Mouse (Mus musculus): ENCODE data around the gene Ets2. TPM values are rescaled to one million over a fixed set of nuclear protein-coding genes. Genes with fewer than 3 reads are reported as not detected.
A peak's percentile ranks its signal among the peaks of the same experiment; 100 is the strongest.

The Ets2 gene
- total RNA-seq (2021) = 10 to 100 TPM; 40.0 to 40.6 TPM
- long read RNA-seq, transcript Ets2-201 (10 exons, 3,890 nt) = major isoform, 5 of 10 reads
- long read RNA-seq, partial matches to known transcripts = 0 of 10 reads
- long read RNA-seq, other reads (novel, unspliced or antisense) = 1 of 10 reads

- peak; percentile 91 to 94 for DNase-seq (ENCODE audit: low spot score in 2 of 2)
These were observed at the start of gene Ets2 for GRCm38 (mm10) chr16:95701802-95702561. TSS of gene Ets2 (plus strand) at chr16:95702075.

- no peak for DNase-seq (ENCODE audit: low spot score in 2 of 2)
These were observed 47.7 kb upstream of the Ets2 start for GRCm38 (mm10) chr16:95654204-95654611.

GRCm38 (mm10) chr16:95656535-95656934 is 45.3 kb upstream of the Ets2 start:
- no peak for DNase-seq (ENCODE audit: low spot score in 2 of 2)

- DNase-seq (ENCODE audit: low spot score in 2 of 2) = no peak
These were observed 44.7 kb upstream of the Ets2 start for GRCm38 (mm10) chr16:95657187-95657586.

GRCm38 (mm10) chr16:95657756-95658155 is 44.1 kb upstream of the Ets2 start:
- no peak for DNase-seq (ENCODE audit: low spot score in 2 of 2)

- DNase-seq (ENCODE audit: low spot score in 2 of 2) = no peak
These were observed 42.9 kb upstream of the Ets2 start for GRCm38 (mm10) chr16:95658836-95659430.

- no peak for DNase-seq (ENCODE audit: low spot score in 2 of 2)
These were observed 42.4 kb upstream of the Ets2 start for GRCm38 (mm10) chr16:95659461-95659860.

GRCm38 (mm10) chr16:95660909-95661308 is 41.0 kb upstream of the Ets2 start:
- DNase-seq (ENCODE audit: low spot score in 2 of 2) = no peak

GRCm38 (mm10) chr16:95665472-95666131 is 36.3 kb upstream of the Ets2 start:
- no peak for DNase-seq (ENCODE audit: low spot score in 2 of 2)

- DNase-seq (ENCODE audit: low spot score in 2 of 2) = no peak
These were observed 35.6 kb upstream of the Ets2 start for GRCm38 (mm10) chr16:95666288-95666687.

GRCm38 (mm10) chr16:95667395-95668150 is 34.3 kb upstream of the Ets2 start:
- DNase-seq (ENCODE audit: low spot score in 2 of 2) = no peak

GRCm38 (mm10) chr16:95668151-95668993 is 33.5 kb upstream of the Ets2 start:
- DNase-seq (ENCODE audit: low spot score in 2 of 2) = no peak

- no peak for DNase-seq (ENCODE audit: low spot score in 2 of 2)
These were observed 27.4 kb upstream of the Ets2 start for GRCm38 (mm10) chr16:95674452-95674921.

GRCm38 (mm10) chr16:95675212-95675611 is 26.7 kb upstream of the Ets2 start:
- no peak for DNase-seq (ENCODE audit: low spot score in 2 of 2)

GRCm38 (mm10) chr16:95676668-95677067 is 25.2 kb upstream of the Ets2 start:
- no peak for DNase-seq (ENCODE audit: low spot score in 2 of 2)

- no peak for DNase-seq (ENCODE audit: low spot score in 2 of 2)
These were observed 19.4 kb upstream of the Ets2 start for GRCm38 (mm10) chr16:95682431-95682892.

- DNase-seq (ENCODE audit: low spot score in 2 of 2) = no peak
These were observed 16.1 kb upstream of the Ets2 start for GRCm38 (mm10) chr16:95685807-95686206.

- DNase-seq (ENCODE audit: low spot score in 2 of 2) = no peak
These were observed 15.6 kb upstream of the Ets2 start for GRCm38 (mm10) chr16:95686246-95686645.

- no peak for DNase-seq (ENCODE audit: low spot score in 2 of 2)
These were observed 15.0 kb upstream of the Ets2 start for GRCm38 (mm10) chr16:95686901-95687300.

GRCm38 (mm10) chr16:95688010-95688409 is 13.9 kb upstream of the Ets2 start:
- DNase-seq (ENCODE audit: low spot score in 2 of 2) = no peak

Data from layer of hippocampus, postnatal 10 days (tissue).